Mouse (Mus musculus) frontal cortex, postnatal 25 days (tissue): ENCODE results near the gene Mvd.

Experiments used
- DNase-seq, 2 experiments: peaks; one replicate each; pipeline ENCODE4 v3.0.0; 2022; ENCODE audit warnings: low spot score in 2 of 2

Gene Mvd

GRCm38 (mm10) chr8:122457171-122457570 lies 13.9 kb upstream of the Mvd start:
- no peak for DNase-seq

DNA sequence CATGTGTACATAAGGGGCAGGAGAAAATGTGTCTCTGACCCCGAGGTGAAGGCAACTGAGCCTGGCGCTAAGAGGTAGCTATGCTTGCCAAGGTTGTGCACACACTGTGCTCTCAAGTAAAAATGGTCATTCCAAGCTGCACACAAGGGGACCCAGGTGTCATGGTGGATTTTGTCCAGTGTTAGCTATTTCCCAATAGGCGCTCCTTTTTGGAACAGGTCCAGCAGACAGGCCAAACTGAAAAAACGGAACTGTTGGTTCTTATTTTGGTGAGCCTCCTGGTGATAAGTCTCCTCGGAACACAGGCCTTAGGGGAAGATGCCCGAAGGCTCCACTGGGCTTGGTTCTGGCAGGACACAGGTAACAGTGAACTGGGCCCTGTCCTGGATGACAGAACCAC lies 11.2 kb upstream of the Mvd start:
- no peak for DNase-seq

DNA sequence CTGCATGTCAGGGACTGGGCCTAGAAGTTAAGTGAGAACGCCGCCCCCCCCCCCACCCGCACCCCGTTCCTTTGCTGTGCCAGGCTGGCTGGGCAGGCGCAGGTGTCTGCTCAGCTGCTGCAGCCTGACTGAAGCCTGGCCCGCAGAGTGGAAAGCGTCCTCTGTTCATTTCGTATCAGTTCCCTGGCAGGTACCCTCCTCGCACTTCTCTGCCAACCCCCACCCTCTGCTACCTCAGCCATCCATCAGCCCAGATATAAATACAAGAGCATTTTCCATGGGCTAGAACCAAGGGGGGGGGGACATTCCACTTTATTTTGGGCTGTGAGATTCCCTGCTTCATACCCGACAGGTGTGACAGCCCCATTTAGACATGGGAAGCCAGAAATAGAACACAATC lies 8.9 kb upstream of the Mvd start:
- no peak for DNase-seq

GRCm38 (mm10) chr8:122451161-122451703 lies 8.0 kb upstream of the Mvd start:
- no peak for DNase-seq

GRCm38 (mm10) chr8:122445203-122445602 lies 2.0 kb upstream of the Mvd start:
- no peak for DNase-seq

GRCm38 (mm10) chr8:122444058-122444748 lies 981 bp upstream of the Mvd start:
- peak; percentile 72 to 74 for DNase-seq

- DNase-seq, result no peak
Observed at GRCm38 (mm10) chr8:122442781-122443180, 441 bp downstream of the Mvd start.

DNA sequence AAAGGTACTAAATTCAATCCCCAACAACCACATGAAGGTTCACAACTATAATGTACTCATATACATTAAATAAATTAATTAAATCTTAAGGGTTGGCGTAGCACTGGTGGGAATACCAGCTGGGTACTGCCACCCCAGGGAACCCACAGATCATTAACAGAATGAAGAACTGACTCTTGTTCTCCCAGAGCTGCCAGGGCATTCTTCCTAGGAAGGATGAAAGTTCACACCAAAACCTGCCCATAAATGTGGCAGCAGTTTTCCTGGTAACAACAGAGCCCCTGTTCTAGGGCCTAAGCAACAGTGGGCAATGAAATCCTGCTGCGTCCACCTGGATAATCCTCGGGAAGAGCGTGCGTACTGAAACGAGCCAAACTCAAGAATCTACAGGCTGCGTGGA lies 866 bp downstream of the Mvd start:
- no peak for DNase-seq

DNA sequence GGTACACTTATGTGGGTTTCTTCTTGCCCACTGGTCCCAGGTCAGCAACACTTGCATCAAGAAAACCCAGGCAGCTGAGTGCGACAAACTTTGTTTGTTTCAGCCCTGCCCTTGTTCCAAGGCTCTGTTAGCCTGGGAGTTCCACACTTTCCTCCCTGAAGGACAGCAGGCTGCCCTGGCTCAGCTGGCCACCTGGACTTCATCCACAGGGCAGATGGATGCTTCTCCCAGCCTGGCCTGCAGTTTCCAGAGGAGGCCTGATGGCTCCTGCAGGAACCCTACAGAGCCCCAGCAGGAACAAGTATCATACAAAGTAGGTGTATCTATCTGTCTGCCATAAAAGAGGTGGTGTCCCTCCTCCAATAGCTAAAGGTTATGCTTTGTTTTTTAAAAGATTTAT lies 1.9 kb downstream of the Mvd start:
- DNase-seq, result no peak

GRCm38 (mm10) chr8:122439336-122439735 lies 3.9 kb downstream of the Mvd start:
- no peak for DNase-seq

DNA sequence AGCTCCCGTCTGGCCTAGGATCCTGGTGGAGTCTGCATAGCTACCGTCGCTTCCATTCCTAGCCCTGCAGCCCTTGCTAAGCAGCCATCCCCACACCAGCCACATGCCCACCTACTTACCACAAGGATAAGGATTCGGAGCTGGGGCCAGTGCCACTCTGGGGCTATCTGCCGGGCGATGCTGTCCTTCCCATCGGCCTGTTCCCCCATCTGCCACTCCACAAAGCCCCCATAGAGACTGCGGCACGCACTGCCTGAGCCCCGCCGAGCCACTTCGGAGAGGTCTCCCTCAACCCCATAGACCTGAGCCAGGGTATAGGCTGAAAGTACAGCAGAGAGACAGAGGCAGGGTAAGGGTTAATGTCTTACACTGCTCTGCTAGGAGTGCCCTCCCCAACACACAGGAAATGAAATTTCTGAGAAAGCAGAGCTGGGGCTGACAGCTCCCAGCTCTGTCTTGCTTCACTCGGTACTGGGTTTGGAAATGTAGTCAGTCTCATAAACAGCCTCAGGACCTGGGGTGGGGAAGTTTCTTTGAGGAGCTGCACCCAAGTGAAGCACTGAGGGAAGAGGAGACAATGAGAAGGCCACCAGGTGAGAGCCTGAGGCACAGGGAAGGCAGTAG lies 5.4 kb downstream of the Mvd start:
- DNase-seq, result no peak

- no peak for DNase-seq
Observed at GRCm38 (mm10) chr8:122436586-122437125, 6.6 kb downstream of the Mvd start.

GRCm38 (mm10) chr8:122436146-122436545 lies 7.1 kb downstream of the Mvd start:
- DNase-seq, result no peak

- no peak for DNase-seq
Observed at GRCm38 (mm10) chr8:122435375-122435774, 7.8 kb downstream of the Mvd start.

- no peak for DNase-seq
Observed at GRCm38 (mm10) chr8:122433269-122433905, 9.8 kb downstream of the Mvd start.

- no peak for DNase-seq
Observed at GRCm38 (mm10) chr8:122432443-122433268, 10.6 kb downstream of the Mvd start, which contains the start of gene Cyba. TSS of gene Cyba (minus strand) at chr8:122432930.

DNA sequence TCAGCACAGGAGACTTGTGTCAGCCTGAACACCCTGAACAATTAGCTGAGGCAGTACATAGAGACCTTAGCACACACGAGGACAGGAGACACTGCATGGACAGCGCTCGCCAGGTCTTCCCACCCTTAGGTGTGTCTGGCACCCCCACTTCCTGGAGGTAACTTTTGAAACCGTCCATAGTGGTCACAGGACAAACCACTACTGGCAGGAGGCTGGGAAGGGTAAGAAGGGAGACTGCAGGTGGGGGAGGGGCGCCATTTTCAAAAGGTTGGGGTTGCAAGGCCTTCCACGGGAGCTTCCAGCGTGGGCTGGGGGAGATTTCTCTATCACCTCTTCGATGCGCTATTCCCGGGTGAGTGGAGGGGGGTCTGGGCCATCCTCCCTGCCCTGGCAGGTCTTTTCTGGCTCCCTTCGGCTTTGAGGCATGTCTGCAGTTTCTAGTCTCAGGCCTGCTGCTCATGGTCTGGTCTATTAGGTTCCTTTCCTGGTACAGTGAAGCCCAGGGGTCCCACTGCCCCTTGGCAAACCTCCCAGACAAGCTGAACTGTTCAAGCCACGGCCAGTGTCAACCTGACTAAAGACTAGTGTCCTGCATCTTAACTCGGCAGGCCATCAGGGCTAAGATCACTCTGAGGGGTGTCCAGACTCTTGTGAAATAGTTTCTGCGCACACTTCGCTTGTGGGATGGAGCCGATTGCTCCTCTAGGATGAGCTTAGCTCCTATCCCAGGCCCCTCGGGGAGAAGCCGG lies 11.4 kb downstream of the Mvd start:
- DNase-seq, result no peak

DNA sequence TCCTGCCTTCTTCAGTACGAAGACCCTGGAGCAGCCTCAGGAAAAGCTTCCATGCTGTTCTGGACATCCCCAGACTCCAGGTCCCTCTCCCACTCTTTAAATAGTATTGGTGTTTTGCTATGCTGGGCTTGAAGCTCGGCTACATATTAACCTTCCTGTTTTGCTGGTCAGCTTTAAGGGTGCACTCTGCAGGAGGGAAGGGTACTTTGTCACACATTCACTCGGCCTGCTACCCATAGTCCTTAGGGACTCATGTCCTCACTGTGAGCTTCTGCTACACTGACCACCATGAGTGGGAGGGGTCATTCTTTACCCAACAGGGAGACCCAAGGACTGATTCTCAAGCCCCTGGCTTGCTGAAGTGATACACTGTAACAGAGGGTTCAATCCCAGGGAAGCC lies 12.6 kb downstream of the Mvd start:
- DNase-seq, result no peak

DNA sequence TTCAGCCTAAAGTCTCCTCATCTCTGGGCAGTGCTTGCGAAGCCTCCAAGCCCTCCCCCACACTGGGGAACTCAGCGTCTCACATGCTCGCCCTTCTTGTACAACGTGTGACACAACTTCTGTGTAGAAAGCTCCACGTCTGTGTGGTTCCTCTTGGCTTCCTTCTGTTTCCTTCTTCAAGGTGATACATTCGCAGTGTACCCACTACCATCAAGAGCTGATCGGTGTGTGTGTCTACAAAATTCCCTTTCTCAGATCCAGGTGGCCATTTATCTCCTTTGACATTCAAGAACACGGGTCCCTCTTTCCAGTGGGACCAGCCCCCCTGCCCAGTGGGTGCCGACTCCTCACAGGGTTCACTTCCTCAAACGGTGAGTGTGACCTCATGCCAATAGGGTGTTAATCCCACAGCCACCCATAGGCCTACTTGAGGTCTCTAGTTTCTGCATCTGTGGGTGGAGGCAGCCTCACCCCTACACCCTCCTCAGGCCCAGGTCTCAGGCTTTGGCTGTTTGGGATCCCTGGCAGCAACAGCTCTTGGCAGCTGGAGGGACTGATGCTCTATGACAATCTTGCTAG lies 13.1 kb downstream of the Mvd start:
- DNase-seq, result no peak

DNA sequence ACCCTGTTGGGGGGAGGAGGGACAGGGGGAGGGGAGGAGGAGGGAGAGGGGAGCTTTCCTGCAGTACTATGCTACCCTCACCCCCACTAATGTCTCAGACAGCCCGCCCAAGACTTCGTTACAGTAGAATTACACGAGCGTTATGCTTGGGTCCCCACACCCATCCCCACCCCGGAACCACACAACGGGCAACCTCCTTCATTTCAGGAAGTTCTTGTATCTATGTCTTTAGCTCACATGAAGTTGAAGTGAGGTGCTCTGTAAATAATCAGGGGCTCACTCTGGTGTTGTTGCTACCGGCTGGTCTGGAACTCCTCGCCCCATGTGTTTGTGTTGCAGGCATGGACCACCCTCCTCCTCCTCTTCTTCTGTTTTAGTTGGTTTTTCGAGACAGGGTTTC lies 15.1 kb downstream of the Mvd start:
- no peak for DNase-seq

DNA sequence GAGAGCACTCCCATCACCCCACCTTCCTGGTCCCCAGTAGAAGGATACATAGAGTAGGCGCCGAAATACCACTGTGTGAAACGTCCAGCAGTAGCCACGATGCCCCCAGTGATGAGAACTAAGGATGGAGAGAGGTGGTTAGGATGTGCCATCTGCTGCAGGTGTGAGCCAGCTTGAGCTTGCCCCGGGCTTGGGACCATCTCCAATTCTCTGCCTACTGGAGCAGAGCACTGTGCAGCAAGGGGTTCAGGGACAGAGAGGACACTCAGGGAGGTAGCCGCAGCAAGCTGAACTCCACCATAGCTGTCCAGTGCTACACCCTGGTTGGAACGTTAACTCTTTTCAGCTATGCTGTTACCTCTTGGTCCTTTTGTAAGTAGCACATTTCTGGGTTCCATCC lies 15.6 kb downstream of the Mvd start:
- DNase-seq, result no peak
